Mouse (Mus musculus) CH12.LX (cell line): Measurements from ENCODE around the gene Gm20662.

Experiments
- CTCF ChIP-seq, 2 experiments: IDR thresholded peaks in 1 of 2; conservative IDR thresholded peaks in 1 of 2; 2 replicates each; pipeline ENCODE4 v1.5.1; 2011 to 2012; ENCODE audit warnings: low read depth in 2 of 2, low read length in 2 of 2, improper control_type of control experiment in 1 of 2, inconsistent platforms in 1 of 2, mild to moderate bottlenecking in 1 of 2, moderate library complexity in 1 of 2
- E2F4 ChIP-seq: IDR thresholded peaks from 2 replicates; pipeline ENCODE4 v1.6.1; 2011; ENCODE audit warnings: low read depth, low read length, improper control_type of control experiment; ENCODE audit not compliant: insufficient replicate concordance
- ELF1 ChIP-seq: IDR thresholded peaks from 2 replicates; pipeline ENCODE4 v1.6.1; 2014; ENCODE audit warnings: low read depth, mild to moderate bottlenecking, inconsistent platforms, low read length, improper control_type of control experiment
- EP300 ChIP-seq: IDR thresholded peaks from 2 replicates; pipeline ENCODE4 v1.6.1; 2011; ENCODE audit warnings: low read length, improper control_type of control experiment
- ETS1 ChIP-seq: conservative IDR thresholded peaks from 2 replicates; pipeline ENCODE4 v1.6.1; 2012; ENCODE audit warnings: low read depth, mild to moderate bottlenecking, inconsistent platforms, low read length, improper control_type of control experiment, moderate library complexity
- HCFC1 ChIP-seq: IDR thresholded peaks from 2 replicates; pipeline ENCODE4 v1.6.1; 2012; ENCODE audit warnings: low read depth, mild to moderate bottlenecking, inconsistent platforms, low read length, improper control_type of control experiment
- KAT2A ChIP-seq: IDR thresholded peaks from 2 replicates; pipeline ENCODE4 v1.6.1; 2012; ENCODE audit warnings: low read length, improper control_type of control experiment, inconsistent platforms; ENCODE audit not compliant: insufficient replicate concordance
- MYC ChIP-seq: IDR thresholded peaks from 2 replicates; pipeline ENCODE4 v1.6.1; 2011; ENCODE audit warnings: low read depth, mild to moderate bottlenecking, improper control_type of control experiment, low read length
- PAX5 ChIP-seq: IDR thresholded peaks from 2 replicates; pipeline ENCODE4 v1.6.1; 2012; ENCODE audit warnings: low read length, inconsistent platforms, mixed read lengths
- POLR2A ChIP-seq: IDR thresholded peaks from 2 replicates; pipeline ENCODE4 v1.6.1; 2011; ENCODE audit warnings: low read depth, mild to moderate bottlenecking, improper control_type of control experiment, low read length
- SIN3A ChIP-seq: IDR thresholded peaks from 2 replicates; pipeline ENCODE4 v1.6.1; 2012; ENCODE audit warnings: low read length, improper control_type of control experiment, inconsistent platforms
- TCF12 ChIP-seq: IDR thresholded peaks from 2 replicates; pipeline ENCODE4 v1.6.1; 2014; ENCODE audit warnings: low read depth, mild to moderate bottlenecking, inconsistent platforms, low read length, improper control_type of control experiment
- ZC3H11A ChIP-seq: IDR thresholded peaks from 2 replicates; pipeline ENCODE4 v1.6.1; 2012; ENCODE audit warnings: low read depth, mild to moderate bottlenecking, inconsistent platforms, low read length, improper control_type of control experiment
- ZMIZ1 ChIP-seq: IDR thresholded peaks from 2 replicates; pipeline ENCODE4 v1.6.1; 2012; ENCODE audit warnings: low read depth, mild to moderate bottlenecking, inconsistent platforms, low read length, improper control_type of control experiment

DNA sequence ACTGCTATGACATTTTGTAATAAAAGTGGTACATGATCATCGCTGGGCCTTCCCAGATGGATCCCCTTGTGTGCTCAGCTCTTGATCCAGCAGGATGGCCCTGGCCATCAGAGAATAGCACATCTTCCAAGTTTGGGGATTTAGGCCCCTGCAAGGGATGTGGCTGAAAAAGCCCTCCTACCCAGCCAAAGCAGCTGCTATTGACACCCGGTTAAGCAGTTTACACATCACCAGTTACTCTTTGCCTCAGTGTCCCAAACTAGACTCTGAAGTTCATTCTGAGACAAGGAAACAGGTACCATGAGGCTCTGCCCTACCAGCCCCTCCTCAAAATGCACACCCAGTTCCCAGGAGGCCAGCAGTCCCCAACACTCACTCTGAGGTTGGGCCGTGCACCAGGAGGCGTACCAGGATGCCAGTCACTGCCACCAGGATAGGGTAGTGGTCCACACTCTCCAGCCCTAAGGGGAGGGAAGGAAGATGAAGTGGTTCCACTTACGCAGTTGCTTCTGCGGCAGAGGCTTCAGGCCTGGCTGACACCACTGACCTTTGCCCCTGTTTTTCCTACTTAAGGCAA lies 59.6 kb downstream of the Gm20662 start:
- TF ChIP-seq CTCF (conservative IDR thresholded peaks at IDR 0.05 in 1 of 2, IDR thresholded peaks at IDR 0.05 in 1 of 2; ENCODE audit: low read depth in 2 of 2, low read length in 2 of 2) (no peak), HCFC1 (no peak), KAT2A (no peak), ZC3H11A (no peak), ELF1 (no peak), POLR2A (no peak), ETS1 (no peak), ZMIZ1 (no peak), PAX5 (no peak), E2F4 (no peak), TCF12 (no peak), SIN3A (no peak), MYC (no peak), EP300 (no peak)
